Mouse (Mus musculus): ENCODE results near the gene Grin1. TPM values are rescaled to one million over a fixed set of nuclear protein-coding genes. Genes with fewer than 3 reads are reported as not detected.

Gene Grin1
- polyA plus RNA-seq, 1 experiment from 2014 or later, result 1.3 TPM

- Histone ChIP-seq H3K4me1 (replicated peaks; ENCODE audit: control insufficient read depth, insufficient read depth) (peaks cover 8% of the 10 kb centered on the region; the same call in 1 of the 2 replicates), H3K4me2 (replicated peaks; ENCODE audit: low read depth) (peak overlapping the region; percentile 70), H3K27me3 (ENCODE audit: control insufficient read depth, insufficient read depth, low read length) (peaks cover 8% of the 10 kb centered on the region; the same call in 1 of the 2 replicates), H3K36me3 (ENCODE audit: control insufficient read depth, insufficient read depth, low read length) (no peaks in the 10 kb centered on the region), H3K4me3 (ENCODE audit: low read depth, low read length) (peak overlapping the region; percentile 38), H3K9me3 (ENCODE audit: control insufficient read depth, low read length) (no peaks in the 10 kb centered on the region), H3K9ac (ENCODE audit: low read length) (peak overlapping the region; percentile 23), H3K27ac (replicated peaks) (peak overlapping the region; percentile 30; the same call in 1 of the 2 replicates)
- TF ChIP-seq EP300 (optimal IDR thresholded peaks at IDR 0.05), result no peak
- TF ChIP-seq CTCF (IDR thresholded peaks at IDR 0.05; ENCODE audit: low read depth), result peak; percentile 27; the same call in 1 of the 2 replicates
- no peak for ATAC-seq (ENCODE audit: low FRiP score, low TSS enrichment)
- 8% methylated on average over 31 of the region's 32 CpGs for WGBS
- DNase-seq (ENCODE audit: low spot score), result peak; percentile 48
These were observed 27.6 kb downstream of the Grin1 start for GRCm38 (mm10) chr2:25291184-25292053.

DNA sequence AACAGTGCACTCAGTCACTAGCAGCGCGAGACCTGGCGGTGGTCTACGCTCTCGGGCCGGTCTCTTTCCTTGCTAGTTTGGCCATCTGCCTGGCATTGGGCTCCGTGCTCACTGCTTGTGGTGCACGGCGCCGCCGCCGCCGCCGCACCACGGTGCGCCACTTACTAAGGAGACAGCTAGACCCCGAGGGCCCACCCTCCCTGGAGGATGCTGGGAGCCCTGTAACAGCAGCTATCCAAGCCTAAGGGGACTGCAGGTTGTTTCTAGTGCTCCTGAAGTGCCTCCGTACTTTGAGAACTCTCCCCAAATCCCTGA lies 28.2 kb downstream of the Grin1 start:
- peak overlapping the region; percentile 13; the same call in 1 of the 2 replicates for H3K27ac ChIP-seq (replicated peaks)
- ATAC-seq (ENCODE audit: low FRiP score, low TSS enrichment) (no peak), DNase-seq (ENCODE audit: low spot score) (peak; percentile 35)
- peak overlapping the region; percentile 70 for H3K4me2 ChIP-seq (replicated peaks; ENCODE audit: low read depth)
- TF ChIP-seq CTCF (IDR thresholded peaks at IDR 0.05; ENCODE audit: low read depth) (no peak), EP300 (optimal IDR thresholded peaks at IDR 0.05) (no peak)
- H3K36me3 ChIP-seq (ENCODE audit: control insufficient read depth, insufficient read depth, low read length), result no peaks in the 10 kb centered on the region
- 3% methylated on average over 18 of the region's 18 CpGs for WGBS
- no peaks in the 10 kb centered on the region for H3K9me3 ChIP-seq (ENCODE audit: control insufficient read depth, low read length)
- peaks cover 8% of the 10 kb centered on the region; the same call in 1 of the 2 replicates for H3K27me3 ChIP-seq (ENCODE audit: control insufficient read depth, insufficient read depth, low read length)
- peaks cover 8% of the 10 kb centered on the region; the same call in 1 of the 2 replicates for H3K4me1 ChIP-seq (replicated peaks; ENCODE audit: control insufficient read depth, insufficient read depth)
- peak overlapping the region; percentile 38 for H3K4me3 ChIP-seq (ENCODE audit: low read depth, low read length)
- H3K9ac ChIP-seq (ENCODE audit: low read length), result peak overlapping the region; percentile 23; the same call in 1 of the 2 replicates

GRCm38 (mm10) chr2:25290101-25290815 lies 28.7 kb downstream of the Grin1 start:
- peaks cover 8% of the 10 kb centered on the region; the same call in 1 of the 2 replicates for H3K27me3 ChIP-seq (ENCODE audit: control insufficient read depth, insufficient read depth, low read length)
- peak overlapping the region; percentile 81 for H3K27ac ChIP-seq (replicated peaks)
- no peaks in the 10 kb centered on the region for H3K9me3 ChIP-seq (ENCODE audit: control insufficient read depth, low read length)
- H3K4me1 ChIP-seq (replicated peaks; ENCODE audit: control insufficient read depth, insufficient read depth), result peaks cover 8% of the 10 kb centered on the region; the same call in 1 of the 2 replicates
- H3K36me3 ChIP-seq (ENCODE audit: control insufficient read depth, insufficient read depth, low read length), result no peaks in the 10 kb centered on the region
- H3K9ac ChIP-seq (ENCODE audit: low read length), result peak overlapping the region; percentile 23
- no peak for TF ChIP-seq CTCF (IDR thresholded peaks at IDR 0.05; ENCODE audit: low read depth)
- no peak for TF ChIP-seq EP300 (optimal IDR thresholded peaks at IDR 0.05)
- WGBS, result 1% methylated on average over 54 of the region's 54 CpGs
- DNase-seq (ENCODE audit: low spot score) (peak; percentile 45), ATAC-seq (ENCODE audit: low FRiP score, low TSS enrichment) (no peak)
- H3K4me2 ChIP-seq (replicated peaks; ENCODE audit: low read depth), result peak overlapping the region; percentile 70
- H3K4me3 ChIP-seq (ENCODE audit: low read depth, low read length), result peak overlapping the region; percentile 38

DNA sequence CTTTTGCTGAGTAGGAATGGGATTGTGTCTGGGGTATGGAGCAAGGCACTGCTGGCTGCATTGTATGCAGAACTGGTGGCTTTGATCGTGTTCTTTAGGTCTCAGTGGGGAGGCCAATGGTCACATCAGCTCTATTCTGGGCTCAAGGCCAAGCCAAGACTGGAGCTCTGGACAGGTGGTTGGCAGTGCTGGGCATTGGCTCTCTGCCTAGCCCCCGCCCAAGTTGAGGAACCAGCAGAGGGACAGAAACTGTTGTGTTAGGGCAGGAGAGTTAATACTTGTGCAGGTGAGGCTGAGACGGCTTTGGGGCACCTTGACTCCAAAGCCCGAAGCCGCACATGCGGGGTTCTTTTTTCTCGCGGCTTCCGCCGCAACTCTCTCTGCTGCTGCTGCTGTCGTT lies 29.3 kb downstream of the Grin1 start, which contains the start of gene Lrrc26:
Lrrc26 (plus strand) TSS at position 265 of the 400 bp plus-strand sequence.
- Histone ChIP-seq H3K27ac (replicated peaks) (peak within 1 kb of the TSS; percentile 94), H3K4me1 (replicated peaks; ENCODE audit: control insufficient read depth, insufficient read depth) (peaks cover 8% of the 10 kb centered on the region; the same call in 1 of the 2 replicates), H3K4me2 (replicated peaks; ENCODE audit: low read depth) (peak within 1 kb of the TSS; percentile 70), H3K4me3 (ENCODE audit: low read depth, low read length) (peak within 1 kb of the TSS; percentile 38), H3K9me3 (ENCODE audit: control insufficient read depth, low read length) (no peaks in the 10 kb centered on the region), H3K36me3 (ENCODE audit: control insufficient read depth, insufficient read depth, low read length) (peaks cover 5% of the 10 kb centered on the region), H3K27me3 (ENCODE audit: control insufficient read depth, insufficient read depth, low read length) (peaks cover 8% of the 10 kb centered on the region; the same call in 1 of the 2 replicates), H3K9ac (ENCODE audit: low read length) (peak within 1 kb of the TSS; percentile 23)
- TF ChIP-seq CTCF (IDR thresholded peaks at IDR 0.05; ENCODE audit: low read depth), result no peak
- no peak for TF ChIP-seq EP300 (optimal IDR thresholded peaks at IDR 0.05)
- WGBS, result 7% methylated on average over 11 of the region's 11 CpGs
- DNase-seq (ENCODE audit: low spot score) (peak; percentile 87), ATAC-seq (ENCODE audit: low FRiP score, low TSS enrichment) (peak; percentile 18)

- TF ChIP-seq EP300 (optimal IDR thresholded peaks at IDR 0.05) (no peak), CTCF (IDR thresholded peaks at IDR 0.05; ENCODE audit: low read depth) (no peak)
- ATAC-seq (ENCODE audit: low FRiP score, low TSS enrichment) (no peak), DNase-seq (ENCODE audit: low spot score) (peak; percentile 52)
- Histone ChIP-seq H3K4me1 (replicated peaks; ENCODE audit: control insufficient read depth, insufficient read depth) (peaks cover 8% of the 10 kb centered on the region; the same call in 1 of the 2 replicates), H3K27me3 (ENCODE audit: control insufficient read depth, insufficient read depth, low read length) (peaks cover 8% of the 10 kb centered on the region; the same call in 1 of the 2 replicates), H3K9me3 (ENCODE audit: control insufficient read depth, low read length) (no peaks in the 10 kb centered on the region), H3K36me3 (ENCODE audit: control insufficient read depth, insufficient read depth, low read length) (peaks cover 9% of the 10 kb centered on the region), H3K4me2 (replicated peaks; ENCODE audit: low read depth) (no peak overlapping the region), H3K4me3 (ENCODE audit: low read depth, low read length) (no peak overlapping the region), H3K9ac (ENCODE audit: low read length) (no peak overlapping the region), H3K27ac (replicated peaks) (peak overlapping the region; percentile 94)
- 68% methylated on average over 7 of the region's 7 CpGs for WGBS
These were observed 30.1 kb downstream of the Grin1 start for GRCm38 (mm10) chr2:25288734-25289345.

Data from stomach, postnatal 0 days (tissue).